In genomic region chr12:44430996-44431395, GRCm38 (mm10) we compare ENCODE assay signal across 10 mouse cellular contexts.
DNase-seq lines count a peak whose midpoint lies in the region; ATAC-seq and TF ChIP-seq lines count a peak whose summit lies in the region.
"Had no signal": no experiment of that assay in that cellular context is flagged by ENCODE, and none has a peak within 500 bp of the region (broad histone marks: within the 10 kb centered on the region; RNA-seq: fewer than 3 reads in every experiment).

No protein-coding gene starts in this region.

- H3K4me2 ChIP-seq in forebrain, embryonic 14.5 days (ENCODE audit: low read length), result no peak overlapping the region
- H3K4me2 ChIP-seq in forebrain, embryonic 16.5 days (ENCODE audit: low read length), result no peak overlapping the region
- peak overlapping the region; percentile 18; the same call in 1 of the 2 replicates for H3K4me2 ChIP-seq in midbrain, postnatal 0 days (ENCODE audit: low read depth, low read length, poor library complexity, severe bottlenecking)
- H3K4me2 ChIP-seq: limb, embryonic 12.5 days had no signal

- no peak for TF ChIP-seq CTCF in midbrain, postnatal 0 days (IDR thresholded peaks at IDR 0.05)

- 26% methylated on average over 7 of the region's 7 CpGs for WGBS in forebrain, embryonic 14.5 days
- 19% methylated on average over 7 of the region's 7 CpGs for WGBS in forebrain, embryonic 16.5 days
- WGBS in midbrain, postnatal 0 days, result 14% methylated on average over 7 of the region's 7 CpGs

- no peaks in the 10 kb centered on the region for H3K9me3 ChIP-seq in forebrain, embryonic 14.5 days (replicated peaks; ENCODE audit: control insufficient read depth, low read length)
- no peaks in the 10 kb centered on the region for H3K9me3 ChIP-seq in forebrain, embryonic 16.5 days (ENCODE audit: control insufficient read depth, low read length)
- H3K9me3 ChIP-seq in midbrain, postnatal 0 days (ENCODE audit: low read length), result no peaks in the 10 kb centered on the region
- H3K9me3 ChIP-seq: limb, embryonic 12.5 days had no signal

- peak; percentile 53 for ATAC-seq in forebrain, embryonic 14.5 days
- no peak for ATAC-seq in forebrain, embryonic 16.5 days
- ATAC-seq in midbrain, postnatal 0 days (ENCODE audit: low FRiP score), result no peak

- H3K4me1 ChIP-seq in forebrain, embryonic 14.5 days (ENCODE audit: control insufficient read depth, insufficient read depth, low read length), result peaks cover 15% of the 10 kb centered on the region
- peaks cover 15% of the 10 kb centered on the region for H3K4me1 ChIP-seq in forebrain, embryonic 16.5 days (replicated peaks; ENCODE audit: control insufficient read depth, insufficient read depth, low read length)
- peaks cover 8% of the 10 kb centered on the region; the same call in 1 of the 2 replicates for H3K4me1 ChIP-seq in midbrain, postnatal 0 days (ENCODE audit: insufficient read depth, low read length)
- H3K4me1 ChIP-seq: limb, embryonic 12.5 days had no signal

- peak; percentile 61 for DNase-seq in forebrain, embryonic 14.5 days (ENCODE audit: low spot score)
- DNase-seq in cerebellum, postnatal 10 days, result peak; percentile 84 to 87
- peak; percentile 77 for DNase-seq in kidney, postnatal 10 days
- DNase-seq in midbrain, postnatal 0 days (ENCODE audit: low spot score), result peak; percentile 47
- DNase-seq in heart, adult 9 months (ENCODE audit: low spot score in 2 of 2), result no peak
- DNase-seq in ovary, postnatal 36 days (ENCODE audit: low spot score), result no peak
- DNase-seq in spleen, adult 12 weeks (ENCODE audit: low spot score), result no peak
- DNase-seq: adrenal gland, adult 8-10 months had no signal

- H3K4me3 ChIP-seq in forebrain, embryonic 14.5 days (ENCODE audit: low read depth, low read length), result no peak overlapping the region
- H3K4me3 ChIP-seq in forebrain, embryonic 16.5 days (replicated peaks; ENCODE audit: low read length), result no peak overlapping the region
- no peak overlapping the region for H3K4me3 ChIP-seq in midbrain, postnatal 0 days (ENCODE audit: low read depth, low read length)
- H3K4me3 ChIP-seq: limb, embryonic 12.5 days had no signal

- H3K27me3 ChIP-seq in forebrain, embryonic 14.5 days (replicated peaks; ENCODE audit: control insufficient read depth, insufficient read depth, low read length), result no peaks in the 10 kb centered on the region
- H3K27me3 ChIP-seq in forebrain, embryonic 16.5 days (replicated peaks; ENCODE audit: control insufficient read depth, insufficient read depth, low read length), result no peaks in the 10 kb centered on the region
- no peaks in the 10 kb centered on the region for H3K27me3 ChIP-seq in midbrain, postnatal 0 days (ENCODE audit: insufficient read depth, low read length)
- H3K27me3 ChIP-seq: limb, embryonic 12.5 days had no signal

- H3K36me3 ChIP-seq in forebrain, embryonic 14.5 days (ENCODE audit: control insufficient read depth, insufficient read depth, low read length), result no peaks in the 10 kb centered on the region
- no peaks in the 10 kb centered on the region for H3K36me3 ChIP-seq in forebrain, embryonic 16.5 days (ENCODE audit: control insufficient read depth, insufficient read depth)
- H3K36me3 ChIP-seq in midbrain, postnatal 0 days (ENCODE audit: insufficient read depth, low read length), result no peaks in the 10 kb centered on the region
- H3K36me3 ChIP-seq: limb, embryonic 12.5 days had no signal

- no peak overlapping the region; the same call in 1 of the 2 replicates for H3K9ac ChIP-seq in forebrain, embryonic 14.5 days (ENCODE audit: low read length)
- no peak overlapping the region for H3K9ac ChIP-seq in forebrain, embryonic 16.5 days (replicated peaks; ENCODE audit: low read depth, low read length)
- H3K9ac ChIP-seq in midbrain, postnatal 0 days (replicated peaks; ENCODE audit: low read length, poor library complexity, severe bottlenecking), result peak overlapping the region; percentile 33; the same call in 1 of the 2 replicates
- H3K9ac ChIP-seq: limb, embryonic 12.5 days had no signal

- H3K27ac ChIP-seq in forebrain, embryonic 14.5 days (ENCODE audit: low read depth, low read length), result peak overlapping the region; percentile 58; the same call in 1 of the 2 replicates
- no peak overlapping the region for H3K27ac ChIP-seq in forebrain, embryonic 16.5 days (ENCODE audit: low read length)
- peak overlapping the region; percentile 70 for H3K27ac ChIP-seq in midbrain, postnatal 0 days (ENCODE audit: low read depth, low read length)
- H3K27ac ChIP-seq: limb, embryonic 12.5 days had no signal

Comparison
In these comparisons a context has a peak if more than half of its experiments do, and no peak if none do; other contexts are left out.
1. DNase-seq: peak in forebrain, embryonic 14.5 days (single experiment), cerebellum, postnatal 10 days (2 of 2), kidney, postnatal 10 days (single experiment) and midbrain, postnatal 0 days (single experiment); none in heart, adult 9 months (0 of 2), ovary, postnatal 36 days (single experiment) and spleen, adult 12 weeks (single experiment).